ENCODE assay signal across 12 mouse cellular contexts in the genomic region with DNA sequence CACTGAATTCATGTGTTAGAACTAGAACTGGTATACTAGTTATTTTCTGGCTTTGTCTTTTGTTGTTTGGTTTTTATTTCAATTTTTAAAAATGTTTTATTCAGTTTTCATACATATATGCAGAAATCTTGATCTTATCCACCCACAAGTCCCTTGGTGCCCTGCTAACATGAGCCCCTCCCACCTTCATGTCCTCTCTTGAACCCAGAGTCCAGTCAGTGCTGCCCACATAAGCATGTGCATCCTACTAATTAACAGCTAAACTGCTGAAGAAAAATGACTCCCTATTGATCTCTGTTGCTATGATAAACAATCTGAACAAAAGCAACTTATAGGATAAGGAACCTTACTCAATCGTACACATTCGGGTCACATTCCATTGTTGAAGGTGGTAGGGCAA.
"Had no signal": no experiment of that assay in that cellular context is flagged by ENCODE, and none has a peak within 500 bp of the region (broad histone marks: within the 10 kb centered on the region; RNA-seq: fewer than 3 reads in every experiment).

No protein-coding gene starts in this region.

- DNase-seq: liver, embryonic 13.5 days; lung, adult 18-20 months; lung, embryonic 14.5 days; lung, postnatal 10 days; lung, postnatal 4 days; right cerebral cortex, postnatal 14 days; thymus, adult 18-20 months; thymus, postnatal 14 days; thymus, postnatal 36 days had no signal

- H3K9ac ChIP-seq: liver, embryonic 13.5 days; liver, embryonic 15.5 days; lung, embryonic 14.5 days; neural tube, embryonic 13.5 days had no signal

- H3K27ac ChIP-seq: liver, embryonic 13.5 days; liver, embryonic 15.5 days; neural tube, embryonic 13.5 days had no signal

- H3K4me1 ChIP-seq: liver, embryonic 13.5 days; liver, embryonic 15.5 days; neural tube, embryonic 13.5 days had no signal

- H3K4me3 ChIP-seq: liver, embryonic 13.5 days; liver, embryonic 15.5 days; neural tube, embryonic 13.5 days had no signal

- H3K9me3 ChIP-seq: liver, embryonic 13.5 days; liver, embryonic 15.5 days; neural tube, embryonic 13.5 days had no signal

- H3K27me3 ChIP-seq: liver, embryonic 13.5 days; liver, embryonic 15.5 days; neural tube, embryonic 13.5 days had no signal

- H3K4me2 ChIP-seq: liver, embryonic 13.5 days; liver, embryonic 15.5 days; lung, embryonic 14.5 days; midbrain, embryonic 11.5 days; neural tube, embryonic 13.5 days had no signal
